In genomic region chr12:65058203-65058602, GRCm38 (mm10) we compare ENCODE assay signal across 27 mouse cellular contexts.
"Had no signal": no experiment of that assay in that cellular context is flagged by ENCODE, and none has a peak within 500 bp of the region (broad histone marks: within the 10 kb centered on the region; RNA-seq: fewer than 3 reads in every experiment).

No protein-coding gene starts in this region.

- H3K9me3 ChIP-seq: heart, embryonic 10.5 days; heart, embryonic 12.5 days; hindbrain, embryonic 12.5 days; hindbrain, embryonic 15.5 days; kidney, embryonic 15.5 days; limb, embryonic 10.5 days; limb, embryonic 12.5 days; liver, embryonic 13.5 days had no signal

- H3K9ac ChIP-seq: heart, embryonic 12.5 days; hindbrain, embryonic 12.5 days; hindbrain, embryonic 15.5 days; kidney, embryonic 15.5 days; limb, embryonic 12.5 days; liver, embryonic 13.5 days had no signal

- H3K4me3 ChIP-seq: gastrocnemius, adult 2 months; heart, adult 2 months; heart, embryonic 10.5 days; heart, embryonic 12.5 days; hindbrain, embryonic 12.5 days; hindbrain, embryonic 15.5 days; kidney, embryonic 15.5 days; layer of hippocampus, adult 2 months; left cerebral cortex, adult 2 months; limb, embryonic 10.5 days; limb, embryonic 12.5 days; liver, embryonic 13.5 days had no signal

- H3K4me1 ChIP-seq: heart, embryonic 10.5 days; heart, embryonic 12.5 days; hindbrain, embryonic 12.5 days; hindbrain, embryonic 15.5 days; kidney, embryonic 15.5 days; limb, embryonic 10.5 days; limb, embryonic 12.5 days; liver, embryonic 13.5 days had no signal

- H3K27ac ChIP-seq: gastrocnemius, adult 2 months; heart, adult 2 months; heart, embryonic 10.5 days; hindbrain, embryonic 12.5 days; hindbrain, embryonic 15.5 days; hindbrain, postnatal 0 days; kidney, embryonic 15.5 days; kidney, postnatal 0 days; layer of hippocampus, adult 2 months; left cerebral cortex, adult 2 months; limb, embryonic 10.5 days; limb, embryonic 12.5 days; liver, embryonic 13.5 days had no signal

- H3K27me3 ChIP-seq: heart, embryonic 12.5 days; hindbrain, embryonic 12.5 days; hindbrain, embryonic 15.5 days; kidney, embryonic 15.5 days; limb, embryonic 12.5 days; liver, embryonic 13.5 days had no signal

- ATAC-seq: hindbrain, postnatal 0 days; intestine, embryonic 16.5 days had no signal

- H3K4me2 ChIP-seq: heart, embryonic 12.5 days; hindbrain, embryonic 12.5 days; hindbrain, embryonic 15.5 days; kidney, embryonic 15.5 days; limb, embryonic 12.5 days; liver, embryonic 11.5 days; liver, embryonic 13.5 days had no signal

- DNase-seq: gastrocnemius, adult 2 months; gastrocnemius, postnatal 10 days; gastrocnemius, postnatal 25 days; heart, adult 11 months; heart, adult 2 months; heart, postnatal 10 days; heart, postnatal 4 days; kidney, adult 11 months; kidney, adult 2 months; kidney, adult 9 months; kidney, postnatal 25 days; kidney, postnatal 4 days; liver; liver, embryonic 13.5 days had no signal
